Mouse (Mus musculus) CH12F3 (cell line): ENCODE results near the gene Pinlyp.

Experiments
- in situ Hi-C: fragments of 300-500 bp; cut with MboI; formaldehyde crosslinking; loops from 2 replicates; pipeline ENCODE4 v1.14.3; 2020; ENCODE audit warnings: low sequenced_read_pairs

The Pinlyp gene

GRCm38 (mm10) chr7:24563191-24563836 lies 17.4 kb upstream of the Pinlyp start:
- in situ Hi-C loops: no loop called here

DNA sequence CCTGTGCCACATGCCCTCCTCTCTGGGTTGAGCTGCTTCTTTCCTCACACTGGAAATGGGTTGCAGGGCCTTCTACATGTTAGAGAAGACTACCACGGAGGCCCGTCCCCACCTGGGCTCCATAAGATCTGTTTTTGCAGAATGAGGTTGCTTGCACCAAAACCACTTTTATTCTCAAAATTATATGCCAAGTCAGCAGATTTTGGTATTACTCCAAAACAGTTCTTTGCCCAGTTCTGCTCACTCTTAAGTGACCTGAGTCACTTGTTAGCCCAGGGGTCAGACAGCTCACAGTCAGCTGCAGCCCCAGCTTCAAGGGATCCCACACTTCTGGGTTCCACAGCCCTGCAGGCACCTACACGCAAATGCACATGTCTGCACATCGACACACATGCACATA lies 15.5 kb upstream of the Pinlyp start:
- in situ Hi-C loops: no loop called here

DNA sequence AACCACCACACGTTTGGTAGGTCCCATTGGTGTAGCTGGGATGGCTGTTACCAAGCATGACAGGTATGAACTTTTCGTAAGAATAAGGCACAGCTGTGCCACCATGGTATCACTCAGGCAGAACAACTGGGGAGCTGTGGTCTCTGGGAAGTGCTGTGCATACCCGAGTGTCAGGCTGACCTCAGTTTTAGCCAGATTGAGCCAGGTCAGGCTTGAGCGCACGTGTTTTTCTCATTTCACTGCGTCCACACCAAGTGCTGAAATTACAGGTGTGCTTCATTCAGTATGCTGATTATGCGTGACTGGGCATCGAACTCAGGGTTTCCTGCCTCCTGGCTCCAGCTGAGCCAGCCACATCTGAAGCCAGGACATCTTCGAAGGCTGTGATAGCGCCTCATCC lies 9.9 kb upstream of the Pinlyp start:
- in situ Hi-C loops: no loop called here

- in situ Hi-C loops: no loop called here
Measured at GRCm38 (mm10) chr7:24551985-24552759, 6.3 kb upstream of the Pinlyp start.

DNA sequence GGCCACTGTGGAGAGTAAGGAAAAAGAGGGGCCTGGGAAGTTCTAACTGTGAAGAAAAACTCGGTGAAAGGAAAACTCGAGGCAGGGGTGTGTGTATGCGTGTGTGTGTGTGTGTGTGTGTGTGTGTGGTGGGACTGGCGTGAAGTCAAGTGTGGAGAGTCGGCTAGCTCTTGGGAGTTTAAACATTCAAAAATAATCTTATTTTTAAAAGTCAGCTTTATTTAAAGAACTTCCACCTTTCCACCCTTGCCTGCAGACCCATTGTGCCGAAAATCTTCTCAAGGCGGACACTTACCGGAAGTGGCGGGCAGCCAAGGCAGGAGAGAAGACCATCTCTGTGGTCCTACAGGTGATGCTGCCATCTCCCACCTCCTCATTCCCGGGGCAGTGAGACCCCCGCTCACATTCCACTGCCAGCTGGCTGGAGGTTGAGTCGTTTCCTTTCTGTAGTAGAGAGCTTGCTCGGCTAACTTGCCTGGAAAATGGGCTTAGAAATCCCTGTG lies 1.7 kb upstream of the Pinlyp start:
- in situ Hi-C loops: no loop called here

- in situ Hi-C loops: no loop called here
Measured at GRCm38 (mm10) chr7:24546634-24547389, 894 bp upstream of the Pinlyp start.

GRCm38 (mm10) chr7:24544506-24544905 lies 1.4 kb downstream of the Pinlyp start:
- in situ Hi-C loops: no loop called here

GRCm38 (mm10) chr7:24539686-24540085 lies 6.2 kb downstream of the Pinlyp start:
- in situ Hi-C loops: no loop called here

DNA sequence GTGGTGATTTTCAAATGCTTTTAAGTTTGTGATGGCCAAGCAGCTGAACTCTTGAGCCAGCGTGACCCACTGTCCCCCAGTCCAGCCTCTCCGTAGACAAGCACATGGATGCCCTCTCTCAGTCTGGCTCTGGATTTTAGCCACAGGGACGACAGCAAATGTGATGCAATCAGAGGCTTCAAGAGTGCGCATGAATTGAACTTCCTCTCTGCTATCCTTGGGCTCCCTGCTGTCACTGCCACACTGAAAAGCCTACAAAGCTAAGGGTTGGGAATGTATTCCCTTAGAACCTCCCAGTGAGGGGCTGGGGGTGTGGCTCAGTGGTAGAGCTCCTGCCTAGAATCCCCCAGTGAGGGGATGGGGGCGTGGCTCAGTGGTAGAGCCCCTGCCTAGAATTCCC lies 7.2 kb downstream of the Pinlyp start:
- in situ Hi-C loops: no loop called here

DNA sequence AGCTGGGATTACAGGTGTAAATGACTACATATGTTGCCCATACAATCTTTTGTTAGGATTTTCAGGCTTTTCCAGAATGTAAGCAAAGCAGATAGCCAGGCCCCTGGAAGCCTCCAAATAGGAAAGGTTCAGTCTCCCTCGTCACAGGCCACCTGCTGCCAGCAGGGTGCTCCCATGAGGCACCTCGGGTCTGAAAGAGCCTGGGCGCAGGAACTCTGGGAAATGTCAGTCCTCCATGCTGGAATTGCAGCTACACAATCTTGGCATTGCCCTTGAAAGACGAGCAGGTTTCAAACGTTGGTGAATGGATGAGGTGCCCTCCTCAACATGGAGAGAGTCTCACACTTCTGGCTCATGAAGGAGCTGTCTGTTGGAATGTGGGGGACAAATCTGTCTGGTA lies 7.8 kb downstream of the Pinlyp start:
- in situ Hi-C loops: no loop called here

DNA sequence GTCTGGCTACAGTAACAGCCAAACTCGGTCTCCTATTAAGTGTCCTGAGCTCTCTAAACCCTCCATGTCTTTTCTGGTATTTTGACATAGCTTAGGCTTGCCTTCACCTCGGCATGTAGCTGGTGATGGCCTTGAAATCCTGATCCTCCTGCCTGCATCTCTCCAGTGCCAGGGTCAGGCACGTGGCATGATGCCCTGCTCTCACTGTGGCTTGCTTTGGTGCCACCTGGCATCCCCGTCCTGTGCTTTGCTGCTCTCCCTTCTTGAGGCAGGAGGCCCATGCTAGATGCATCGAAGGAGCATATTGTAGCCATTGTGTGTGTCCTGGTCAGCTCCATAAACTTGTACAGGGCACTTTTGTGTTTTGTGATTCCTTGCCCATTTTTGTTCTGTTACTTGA lies 8.3 kb downstream of the Pinlyp start:
- in situ Hi-C loops: no loop called here

DNA sequence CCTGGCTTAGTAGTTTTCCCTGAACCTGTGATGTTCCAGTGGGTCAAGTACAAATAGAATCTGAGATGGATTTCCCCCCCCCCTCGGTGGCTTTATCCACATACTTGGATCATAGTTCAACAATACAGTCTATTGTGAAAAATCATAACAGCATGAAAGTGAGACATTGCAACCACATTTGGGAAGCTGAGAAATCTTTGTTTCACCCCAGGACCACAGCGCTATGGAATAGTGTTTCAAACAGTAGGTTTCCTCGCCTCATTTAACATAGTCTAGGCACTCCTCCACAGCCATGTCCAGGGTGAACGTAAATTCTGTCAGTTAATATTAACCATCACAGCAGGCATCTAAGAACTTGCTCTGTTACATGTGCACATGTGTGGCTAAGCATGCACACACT lies 8.8 kb downstream of the Pinlyp start:
- in situ Hi-C loops: no loop called here

GRCm38 (mm10) chr7:24534301-24534700 lies 11.6 kb downstream of the Pinlyp start:
- in situ Hi-C loops: no loop called here

DNA sequence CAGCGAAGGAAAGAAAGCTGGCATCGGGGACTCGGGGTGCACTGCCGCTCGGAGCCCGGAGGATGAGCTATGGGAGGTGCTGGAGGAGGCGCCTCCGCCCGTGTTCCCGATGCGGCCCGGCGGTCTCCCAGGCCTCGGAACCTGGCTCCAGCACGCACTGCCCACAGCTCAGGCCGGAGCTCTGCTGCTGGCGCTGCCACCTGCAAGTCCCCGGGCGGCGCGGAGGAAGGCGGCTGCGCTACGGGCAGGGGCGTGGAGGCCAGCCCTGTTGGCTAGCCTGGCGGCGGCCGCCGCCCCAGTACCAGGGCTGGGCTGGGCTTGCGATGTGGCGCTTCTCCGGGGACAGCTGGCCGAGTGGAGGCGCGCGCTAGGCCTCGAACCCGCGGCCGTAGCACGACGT lies 12.1 kb downstream of the Pinlyp start:
- in situ Hi-C loops: no loop called here

- in situ Hi-C loops: no loop called here
Measured at GRCm38 (mm10) chr7:24533031-24533571, 12.8 kb downstream of the Pinlyp start.

DNA sequence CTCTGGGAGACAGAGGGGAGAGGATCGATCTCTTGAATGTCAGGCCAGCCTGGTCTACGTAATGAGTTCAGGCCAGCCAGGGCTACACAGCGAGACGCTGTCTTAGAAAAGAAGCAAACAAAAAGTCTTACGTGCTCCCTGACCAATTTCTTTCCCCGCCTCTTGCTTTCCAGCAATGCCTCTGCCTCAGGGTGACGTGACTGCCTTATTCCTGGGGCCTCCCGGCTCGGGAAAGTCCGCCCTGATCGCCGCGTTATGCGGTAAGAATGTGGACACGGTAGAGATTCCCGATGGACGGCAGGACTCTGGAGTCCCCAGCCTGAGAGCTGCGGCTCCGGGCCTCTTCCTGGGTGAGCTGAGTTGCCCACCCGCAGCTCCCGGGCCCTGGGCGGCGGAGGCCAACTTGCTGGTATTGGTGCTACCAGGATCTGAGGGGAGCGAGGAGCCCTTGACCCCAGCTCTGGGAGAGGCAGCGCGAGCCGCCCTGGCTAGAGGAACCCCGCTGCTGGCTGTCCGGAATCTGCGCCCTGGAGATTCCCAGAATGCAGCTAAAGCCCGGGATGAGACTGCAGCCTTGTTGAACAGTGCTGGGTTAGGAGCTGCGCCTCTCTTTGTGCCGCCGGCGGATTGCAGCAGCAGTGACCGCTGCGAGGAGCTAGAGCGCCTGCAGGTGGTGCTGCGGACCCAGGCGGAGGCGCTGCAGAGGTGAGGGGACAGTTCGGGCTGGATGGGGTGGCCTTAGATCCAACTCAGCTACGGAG lies 14.5 kb downstream of the Pinlyp start:
- in situ Hi-C loops: no loop called here

GRCm38 (mm10) chr7:24530062-24530931 lies 15.6 kb downstream of the Pinlyp start, which contains the start of gene Irgq:
TSS of gene Irgq (plus strand) at chr7:24530689.
- in situ Hi-C loops: no loop called here

GRCm38 (mm10) chr7:24529580-24529979 lies 16.3 kb downstream of the Pinlyp start:
- in situ Hi-C loops: no loop called here

DNA sequence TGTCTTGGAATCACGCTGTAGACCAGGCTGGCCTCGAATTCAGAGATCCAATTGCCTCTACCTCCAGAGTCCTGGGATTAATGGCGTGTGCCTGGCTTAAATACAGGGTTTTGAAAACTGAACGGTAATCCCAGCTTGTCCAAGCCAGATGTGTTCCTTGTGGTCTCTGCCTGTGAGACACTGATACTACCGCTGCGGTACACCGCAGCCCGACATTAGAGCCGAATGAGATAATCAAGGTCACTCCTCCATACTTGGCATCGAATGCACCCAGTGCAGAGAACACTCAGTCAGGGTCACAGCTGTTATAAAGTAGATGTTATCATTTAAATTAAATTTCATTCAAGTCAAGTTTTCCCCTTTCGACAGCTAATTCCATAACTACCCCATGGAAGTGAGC lies 17.1 kb downstream of the Pinlyp start:
- in situ Hi-C loops: no loop called here
